Mouse (Mus musculus): ENCODE data around the gene Aqp2.

Gene Aqp2

GRCm38 (mm10) chr15:99618595-99618994, 39.7 kb downstream of the Aqp2 start:
- DNase-seq (ENCODE audit: low spot score) = no peak

- no peak for DNase-seq (ENCODE audit: low spot score)
These were observed 41.0 kb downstream of the Aqp2 start for GRCm38 (mm10) chr15:99619821-99620220.

GRCm38 (mm10) chr15:99622063-99622462, 43.2 kb downstream of the Aqp2 start:
- no peak for DNase-seq (ENCODE audit: low spot score)

- DNase-seq (ENCODE audit: low spot score) = peak; percentile 52
These were observed 52.8 kb downstream of the Aqp2 start for GRCm38 (mm10) chr15:99631618-99632017.

Measured in embryo, embryonic 10 days (tissue).